Mouse (Mus musculus) MEL-GATA-1-ER (cell line): ENCODE results near the gene Tha1.

Experiments used
- DNase-seq: peaks from one replicate; pipeline ENCODE4 v3.0.0-alpha.2; 2012; ENCODE audit warnings: low read depth; ENCODE audit errors: extremely low read depth

The Tha1 gene

GRCm38 (mm10) chr11:117881787-117882186 is 8.5 kb upstream of the Tha1 start:
- peak; percentile 54 for DNase-seq

GRCm38 (mm10) chr11:117880977-117881358 is 7.7 kb upstream of the Tha1 start:
- DNase-seq, result no peak

DNA sequence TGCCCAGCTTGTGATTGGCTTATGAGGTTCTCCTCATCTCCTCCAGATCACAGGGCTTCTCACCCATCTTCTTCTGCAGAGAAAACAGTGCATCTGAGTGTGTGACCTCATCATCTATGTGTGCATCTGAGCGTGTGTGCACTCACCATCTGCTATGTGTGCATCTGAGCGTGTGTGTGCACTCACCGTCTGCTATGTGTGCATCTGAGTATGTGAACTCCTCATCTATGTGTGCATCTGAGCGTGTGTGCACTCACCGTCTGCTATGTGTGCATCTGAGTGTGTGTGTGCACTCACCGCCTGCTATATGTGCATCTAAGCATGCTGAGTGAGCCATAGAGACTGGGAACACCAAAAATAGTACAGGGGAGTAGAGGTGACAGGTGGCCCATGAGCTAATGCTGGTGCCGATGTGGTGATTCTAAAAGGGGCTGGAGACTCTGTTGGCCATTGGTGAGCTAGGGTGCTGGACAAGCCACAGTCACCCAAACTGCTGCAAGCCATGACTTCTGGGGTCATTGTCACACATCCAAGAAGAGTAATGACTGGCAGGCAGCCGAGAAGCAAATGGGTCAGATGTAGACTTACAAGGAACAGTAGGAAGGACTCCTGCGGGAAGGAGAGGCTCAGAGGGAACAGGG is 7.2 kb upstream of the Tha1 start:
- no peak for DNase-seq

GRCm38 (mm10) chr11:117879676-117880075 is 6.4 kb upstream of the Tha1 start:
- DNase-seq, result no peak

- no peak for DNase-seq
Observed at GRCm38 (mm10) chr11:117878892-117879291, 5.6 kb upstream of the Tha1 start.

DNA sequence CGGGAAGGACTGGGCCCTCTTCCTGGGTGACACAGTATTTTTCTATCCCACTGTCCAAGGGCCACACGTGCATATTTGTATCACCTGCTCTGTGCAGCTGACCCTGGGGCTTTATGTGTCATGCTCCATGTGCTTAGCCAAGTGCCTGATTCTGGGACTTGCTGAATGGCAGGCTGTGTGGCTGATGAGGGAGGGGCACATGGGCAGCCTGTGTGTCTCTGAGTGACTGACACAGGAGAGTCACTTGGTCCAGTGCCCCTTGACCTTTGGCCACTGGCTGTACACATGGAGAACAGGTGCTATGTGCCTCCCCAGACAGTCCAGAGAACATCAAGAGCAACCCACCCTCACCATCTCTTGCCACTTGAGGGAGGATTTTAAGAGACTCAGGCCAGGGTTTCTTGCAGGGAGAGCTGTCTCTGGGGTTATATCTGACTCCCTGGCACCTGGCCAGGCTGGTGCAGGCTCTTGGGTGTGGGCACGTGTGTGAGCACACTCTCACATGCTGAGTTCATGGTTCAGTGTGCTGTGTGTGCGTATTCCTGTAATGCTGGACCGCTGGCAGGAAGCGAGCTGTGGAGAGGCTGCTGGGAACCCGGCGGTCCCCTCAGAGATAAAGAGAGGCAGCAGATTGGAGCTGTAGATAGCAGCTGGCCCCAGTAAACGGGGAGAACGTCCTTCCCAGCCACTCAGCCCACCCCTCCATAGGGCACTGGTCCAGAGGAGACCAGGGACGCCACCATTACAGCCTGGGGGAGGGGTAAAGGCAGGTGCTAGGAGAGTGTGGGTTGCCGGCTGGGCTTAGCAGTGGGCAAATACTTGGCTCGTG is 4.8 kb upstream of the Tha1 start:
- no peak for DNase-seq

GRCm38 (mm10) chr11:117875681-117876080 is 2.4 kb upstream of the Tha1 start:
- no peak for DNase-seq

DNA sequence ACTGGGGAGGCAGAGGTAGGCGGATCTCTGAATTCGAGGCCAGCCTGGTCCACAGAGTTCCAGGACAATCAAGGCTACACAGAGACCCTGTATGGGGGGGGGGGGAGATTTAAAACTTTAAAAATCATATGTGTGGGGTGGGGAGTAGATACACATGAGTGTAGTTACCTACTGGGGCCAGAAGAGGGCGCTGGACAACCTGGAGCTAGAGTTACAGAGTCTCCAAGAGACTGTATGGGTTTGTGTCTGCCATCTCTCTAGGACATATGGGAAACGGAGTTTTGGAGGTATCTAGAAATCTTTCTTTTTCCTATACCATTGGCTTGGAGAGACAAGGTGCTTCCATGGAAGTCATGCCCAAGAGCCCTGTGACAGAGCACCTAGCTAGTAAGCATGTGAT is 1.1 kb upstream of the Tha1 start:
- DNase-seq, result no peak

GRCm38 (mm10) chr11:117871911-117872584 is 1.2 kb downstream of the Tha1 start:
- DNase-seq, result no peak

- no peak for DNase-seq
Observed at GRCm38 (mm10) chr11:117871376-117871775, 1.9 kb downstream of the Tha1 start.

- no peak for DNase-seq
Observed at GRCm38 (mm10) chr11:117870688-117871365, 2.5 kb downstream of the Tha1 start.

GRCm38 (mm10) chr11:117865988-117866387 is 7.3 kb downstream of the Tha1 start:
- DNase-seq, result no peak

GRCm38 (mm10) chr11:117864805-117865204 is 8.5 kb downstream of the Tha1 start:
- no peak for DNase-seq

- no peak for DNase-seq
Observed at GRCm38 (mm10) chr11:117863174-117863856, 10.0 kb downstream of the Tha1 start.

GRCm38 (mm10) chr11:117860601-117861000 is 12.7 kb downstream of the Tha1 start, which contains the start of gene Tmem235:
Tmem235 (plus strand) TSS chr11:117860752.
- no peak for DNase-seq

GRCm38 (mm10) chr11:117858392-117858791 is 14.9 kb downstream of the Tha1 start:
- no peak for DNase-seq

DNA sequence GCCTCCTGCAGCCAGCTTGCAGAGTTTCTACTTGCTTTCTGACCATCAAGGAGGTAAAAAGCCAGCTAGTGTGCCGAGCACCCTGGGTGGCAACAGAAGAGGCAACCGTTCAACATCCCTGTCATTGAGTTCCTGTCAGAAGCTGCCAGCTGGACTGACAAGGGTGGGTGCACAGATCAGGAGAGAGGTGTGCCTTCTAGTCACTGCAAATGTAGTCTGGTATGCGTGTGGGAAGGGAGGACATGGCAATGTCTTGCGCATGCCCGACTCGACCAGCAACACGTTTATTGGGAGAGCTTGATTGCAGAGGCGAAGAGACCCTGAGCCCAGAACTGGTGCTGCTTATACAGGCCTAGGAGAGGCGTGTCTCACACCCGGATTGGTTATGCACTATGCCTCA is 15.8 kb downstream of the Tha1 start:
- DNase-seq, result no peak

DNA sequence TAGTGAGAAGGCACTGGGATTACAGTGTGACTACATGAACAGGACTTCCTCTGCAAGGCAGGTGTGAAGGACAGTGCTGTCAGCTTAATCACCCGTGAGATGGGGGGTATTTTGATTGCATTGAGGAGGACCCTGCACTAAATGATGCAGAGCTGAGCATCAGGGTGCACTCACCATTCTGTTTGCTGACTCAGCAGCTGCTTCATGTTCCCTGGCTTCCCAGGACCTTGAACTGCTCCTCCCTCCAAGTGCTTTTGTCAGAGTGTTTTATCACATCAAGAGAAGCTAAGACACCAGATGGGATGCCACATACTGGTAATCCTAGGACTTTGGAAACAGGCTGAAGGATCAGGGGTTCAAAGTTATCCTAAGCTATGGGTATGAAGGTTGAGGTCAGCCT is 17.3 kb downstream of the Tha1 start:
- no peak for DNase-seq

GRCm38 (mm10) chr11:117855360-117855759 is 17.9 kb downstream of the Tha1 start:
- DNase-seq, result no peak

GRCm38 (mm10) chr11:117854241-117854640 is 19.0 kb downstream of the Tha1 start:
- DNase-seq, result no peak

- DNase-seq, result no peak
Observed at GRCm38 (mm10) chr11:117852875-117853274, 20.4 kb downstream of the Tha1 start.
